ENCODE assay signal across 26 mouse cellular contexts in the genomic region with DNA sequence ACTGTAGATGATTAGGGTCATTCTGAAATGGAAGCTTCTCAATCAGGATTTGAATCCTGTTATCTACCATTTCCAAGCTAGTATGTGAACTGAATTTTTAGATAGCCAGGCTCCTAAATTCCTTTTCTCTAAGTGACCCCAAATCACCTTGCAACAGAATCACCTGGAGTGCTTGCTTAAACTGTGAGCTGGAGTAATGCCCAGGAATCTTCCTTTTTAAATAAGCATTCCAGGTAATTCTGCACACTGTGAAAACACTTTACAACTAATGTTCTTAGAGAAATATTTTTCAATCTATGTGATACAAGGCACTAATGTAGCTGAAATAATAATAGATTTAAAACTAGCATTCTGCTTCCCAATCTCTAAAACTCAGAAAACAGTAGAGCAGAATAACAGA.
A peak's percentile ranks its signal among the peaks of the same experiment; 100 is the strongest.
DNase-seq lines count a peak whose midpoint lies in the region; ATAC-seq and TF ChIP-seq lines count a peak whose summit lies in the region.
"Had no signal": no experiment of that assay in that cellular context is flagged by ENCODE, and none has a peak within 500 bp of the region (broad histone marks: within the 10 kb centered on the region; RNA-seq: fewer than 3 reads in every experiment).

No protein-coding gene starts in this region.

- DNase-seq in heart, postnatal 4 days = no peak
- DNase-seq in hindbrain, postnatal 0 days (ENCODE audit: low spot score) = no peak
- DNase-seq in hindbrain, embryonic 10.5 days (ENCODE audit: low spot score) = no peak
- peak; percentile 30 for DNase-seq in lung, postnatal 0 days (ENCODE audit: low spot score)
- DNase-seq in lung, postnatal 25 days (ENCODE audit: low spot score) = no peak
- DNase-seq: adrenal gland, postnatal 14 days; cerebellum, adult 11-12 months; cerebellum, adult 9-11 months; embryo, embryonic 11 days; gastrocnemius, postnatal 14 days; kidney, adult 9 months; liver, embryonic 13.5 days; lung, adult 18-20 months; midbrain, embryonic 14.5 days; right cerebral cortex, postnatal 25 days; spleen, adult 18-20 months; thymus, postnatal 14 days had no signal

- no peaks in the 10 kb centered on the region for H3K9me3 ChIP-seq in heart, embryonic 13.5 days
- H3K9me3 ChIP-seq in hindbrain, postnatal 0 days (ENCODE audit: low read length) = no peaks in the 10 kb centered on the region
- H3K9me3 ChIP-seq in hindbrain, embryonic 10.5 days = no peaks in the 10 kb centered on the region
- no peaks in the 10 kb centered on the region for H3K9me3 ChIP-seq in lung, postnatal 0 days (ENCODE audit: low read length)
- no peaks in the 10 kb centered on the region for H3K9me3 ChIP-seq in intestine, embryonic 15.5 days
- H3K9me3 ChIP-seq: embryonic facial prominence, embryonic 12.5 days; hindbrain, embryonic 12.5 days; limb, embryonic 13.5 days; liver, embryonic 13.5 days had no signal

- 0 out of 2 replicates have a peak, but pooled peaks cover 2% of the 10 kb centered on the region for H3K36me3 ChIP-seq in heart, embryonic 13.5 days
- H3K36me3 ChIP-seq in hindbrain, postnatal 0 days (ENCODE audit: insufficient read depth, low read length) = no peaks in the 10 kb centered on the region
- H3K36me3 ChIP-seq in hindbrain, embryonic 10.5 days = no peaks in the 10 kb centered on the region
- no peaks in the 10 kb centered on the region for H3K36me3 ChIP-seq in lung, postnatal 0 days (ENCODE audit: insufficient read depth, low read length)
- H3K36me3 ChIP-seq in intestine, embryonic 15.5 days = no peaks in the 10 kb centered on the region
- H3K36me3 ChIP-seq: embryonic facial prominence, embryonic 12.5 days; hindbrain, embryonic 12.5 days; limb, embryonic 13.5 days; liver, embryonic 13.5 days had no signal

- no peak for ATAC-seq in heart, embryonic 13.5 days (ENCODE audit: extremely low read depth, insufficient number of reproducible peaks, low FRiP score, low TSS enrichment)
- no peak for ATAC-seq in hindbrain, postnatal 0 days
- no peak for ATAC-seq in lung, postnatal 0 days
- no peak for ATAC-seq in intestine, embryonic 15.5 days
- ATAC-seq: CD4-positive, CD25-positive, alpha-beta regulatory T cell, adult 4 months; forebrain, embryonic 14.5 days; intestine, postnatal 0 days had no signal

- no peak for TF ChIP-seq EP300 in lung, postnatal 0 days (IDR thresholded peaks at IDR 0.05)

- peaks cover 73% of the 10 kb centered on the region for H3K4me1 ChIP-seq in heart, embryonic 13.5 days
- H3K4me1 ChIP-seq in hindbrain, postnatal 0 days (ENCODE audit: insufficient read depth, low read length) = peaks cover 18% of the 10 kb centered on the region
- 0 out of 2 replicates have a peak, but pooled peaks cover 10% of the 10 kb centered on the region for H3K4me1 ChIP-seq in hindbrain, embryonic 10.5 days (replicated peaks)
- H3K4me1 ChIP-seq in lung, postnatal 0 days (ENCODE audit: insufficient read depth, low read depth, low read length) = no peaks in the 10 kb centered on the region
- 0 out of 2 replicates have a peak, but pooled peaks cover 5% of the 10 kb centered on the region for H3K4me1 ChIP-seq in intestine, embryonic 15.5 days (replicated peaks)
- H3K4me1 ChIP-seq: hindbrain, embryonic 12.5 days; limb, embryonic 13.5 days had no signal

- no peak overlapping the region for H3K4me3 ChIP-seq in heart, embryonic 13.5 days
- H3K4me3 ChIP-seq in hindbrain, postnatal 0 days (ENCODE audit: low read length) = no peak overlapping the region
- H3K4me3 ChIP-seq in hindbrain, embryonic 10.5 days = no peak overlapping the region
- H3K4me3 ChIP-seq in lung, postnatal 0 days (ENCODE audit: low read depth, low read length) = no peak overlapping the region
- H3K4me3 ChIP-seq in intestine, embryonic 15.5 days (replicated peaks) = no peak overlapping the region
- H3K4me3 ChIP-seq: embryonic facial prominence, embryonic 12.5 days; hindbrain, embryonic 12.5 days; limb, embryonic 13.5 days; liver, embryonic 13.5 days had no signal

- TF ChIP-seq CTCF in hindbrain, postnatal 0 days (IDR thresholded peaks at IDR 0.05; ENCODE audit: low read depth) = no peak
- TF ChIP-seq CTCF in lung, postnatal 0 days (IDR thresholded peaks at IDR 0.05) = no peak

- peak overlapping the region; percentile 36 for H3K4me2 ChIP-seq in heart, embryonic 13.5 days
- no peak overlapping the region for H3K4me2 ChIP-seq in hindbrain, postnatal 0 days (ENCODE audit: low read depth, low read length)
- no peak overlapping the region for H3K4me2 ChIP-seq in lung, postnatal 0 days (replicated peaks; ENCODE audit: low read depth, low read length)
- no peak overlapping the region for H3K4me2 ChIP-seq in intestine, embryonic 15.5 days (replicated peaks)
- H3K4me2 ChIP-seq: embryonic facial prominence, embryonic 12.5 days; hindbrain, embryonic 12.5 days; limb, embryonic 13.5 days; liver, embryonic 13.5 days had no signal

- H3K9ac ChIP-seq in heart, embryonic 13.5 days = no peak overlapping the region
- no peak overlapping the region for H3K9ac ChIP-seq in hindbrain, postnatal 0 days (replicated peaks; ENCODE audit: low read length)
- H3K9ac ChIP-seq in lung, postnatal 0 days (replicated peaks; ENCODE audit: low read depth) = no peak overlapping the region
- H3K9ac ChIP-seq in intestine, embryonic 15.5 days = no peak overlapping the region
- H3K9ac ChIP-seq: embryonic facial prominence, embryonic 12.5 days; hindbrain, embryonic 12.5 days; limb, embryonic 13.5 days; liver, embryonic 13.5 days had no signal

- H3K27me3 ChIP-seq in heart, embryonic 13.5 days (replicated peaks) = no peaks in the 10 kb centered on the region
- no peaks in the 10 kb centered on the region for H3K27me3 ChIP-seq in hindbrain, postnatal 0 days (ENCODE audit: insufficient read depth, low read length)
- H3K27me3 ChIP-seq in hindbrain, embryonic 10.5 days (ENCODE audit: insufficient read depth, poor library complexity, severe bottlenecking) = no peaks in the 10 kb centered on the region
- H3K27me3 ChIP-seq in lung, postnatal 0 days (replicated peaks; ENCODE audit: insufficient read depth, low read length) = no peaks in the 10 kb centered on the region
- H3K27me3 ChIP-seq in intestine, embryonic 15.5 days (replicated peaks) = no peaks in the 10 kb centered on the region
- H3K27me3 ChIP-seq: embryonic facial prominence, embryonic 12.5 days; hindbrain, embryonic 12.5 days; limb, embryonic 13.5 days; liver, embryonic 13.5 days had no signal

- H3K27ac ChIP-seq in heart, embryonic 13.5 days (replicated peaks) = peak overlapping the region; percentile 77
- 0 out of 2 replicates have a peak overlapping the region, but pooled peaks have one; percentile 2 for H3K27ac ChIP-seq in hindbrain, postnatal 0 days
- H3K27ac ChIP-seq in hindbrain, embryonic 10.5 days = no peak overlapping the region
- no peak overlapping the region for H3K27ac ChIP-seq in lung, postnatal 0 days (ENCODE audit: low read length)
- no peak overlapping the region for H3K27ac ChIP-seq in intestine, embryonic 15.5 days
- H3K27ac ChIP-seq: embryonic facial prominence, embryonic 12.5 days; hindbrain, embryonic 12.5 days; limb, embryonic 13.5 days; liver, embryonic 13.5 days; macrophage had no signal

Comparison
In these comparisons a context has a peak if more than half of its experiments do, and no peak if none do; other contexts are left out.
1. H3K27ac ChIP-seq: peak in heart, embryonic 13.5 days (single experiment) and hindbrain, postnatal 0 days (single experiment); none in hindbrain, embryonic 10.5 days (single experiment), lung, postnatal 0 days (single experiment) and intestine, embryonic 15.5 days (single experiment).